Mouse (Mus musculus) stomach, postnatal 0 days (tissue): ENCODE data around the gene Src.

Experiments used
- CTCF ChIP-seq: IDR thresholded peaks from 2 replicates; pipeline ENCODE4 v1.5.1; 2016; ENCODE audit warnings: antibody characterized with exemption, low read depth, mild to moderate bottlenecking, moderate library complexity
- EP300 ChIP-seq: optimal IDR thresholded peaks from 2 replicates; pipeline ENCODE3; 2016; ENCODE audit warnings: antibody characterized with exemption

DNA sequence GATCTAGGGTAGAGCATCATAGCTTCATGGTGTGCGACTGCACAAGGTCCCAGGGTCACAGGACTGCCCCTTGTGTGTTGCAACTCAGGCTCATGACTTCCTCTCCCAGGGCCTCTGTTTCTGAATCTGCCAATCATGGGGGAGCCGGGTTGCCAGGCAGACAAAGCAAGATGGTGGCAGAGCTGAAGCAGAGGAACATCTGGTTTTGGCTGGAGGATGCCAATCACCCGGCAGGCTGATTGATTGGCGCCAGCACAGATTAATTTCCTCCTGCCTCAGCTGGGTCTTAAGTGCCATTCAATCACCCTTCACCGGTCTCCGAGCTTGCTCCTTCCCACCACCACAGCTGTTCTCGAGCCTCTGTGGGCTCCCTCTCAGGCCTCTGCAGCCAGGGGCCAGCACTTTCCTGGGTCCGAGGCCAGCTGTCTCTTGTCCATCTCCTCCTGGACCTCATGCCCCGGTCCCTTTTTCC lies 95.5 kb downstream of the Src start:
- TF ChIP-seq EP300, result no peak
- no peak for TF ChIP-seq CTCF
